Mouse (Mus musculus) G1E (cell line): ENCODE data around the gene Hibadh. TPM values are rescaled to one million over a fixed set of nuclear protein-coding genes. Genes with fewer than 3 reads are reported as not detected.

Source experiments
- ATAC-seq: 2 replicates; pipeline ENCODE4 v1.8.0; 2016; ENCODE audit warnings: mild to moderate bottlenecking; ENCODE audit not compliant: insufficient number of reproducible peaks, poor library complexity, low FRiP score, severe bottlenecking; ENCODE audit errors: extremely low read depth
- DNase-seq: peaks from one replicate; pipeline ENCODE4 v3.0.0; 2012; ENCODE audit warnings: low spot score
- H3K27me3 ChIP-seq: 2 replicates; pipeline ENCODE4 v1.6.1; 2012; ENCODE audit warnings: mild to moderate bottlenecking, low read length, inconsistent platforms; ENCODE audit not compliant: insufficient read depth
- H3K36me3 ChIP-seq: replicated peaks from 2 replicates; pipeline ENCODE3; 2012; ENCODE audit warnings: mild to moderate bottlenecking, inconsistent platforms
- H3K4me1 ChIP-seq: 2 replicates; pipeline ENCODE4 v1.6.1; 2012; ENCODE audit warnings: low read depth, low read length, inconsistent platforms, mixed read lengths; ENCODE audit not compliant: insufficient read depth
- H3K4me3 ChIP-seq: 2 replicates; pipeline ENCODE4 v1.5.1; 2012; ENCODE audit warnings: low read depth, mild to moderate bottlenecking, inconsistent platforms, low read length, moderate library complexity, mixed read lengths
- H3K9me3 ChIP-seq: replicated peaks from 2 replicates; pipeline ENCODE4 v1.6.1; 2012; ENCODE audit warnings: inconsistent platforms
- CTCF ChIP-seq: IDR thresholded peaks from 2 replicates; pipeline ENCODE4 v1.5.1; 2012; ENCODE audit warnings: low read depth, low read length, inconsistent platforms, mixed read lengths
- GATA1 ChIP-seq: IDR thresholded peaks from 2 replicates; pipeline ENCODE4 v1.6.1; 2012; ENCODE audit warnings: borderline replicate concordance, low read length, inconsistent platforms, mixed read lengths
- GATA2 ChIP-seq: IDR thresholded peaks from 2 replicates; pipeline ENCODE4 v1.6.1; 2012; ENCODE audit warnings: low read depth, low read length, inconsistent platforms, borderline replicate concordance
- POLR2AphosphoS5 ChIP-seq: IDR thresholded peaks from 2 replicates; pipeline ENCODE4 v1.6.1; 2012; ENCODE audit warnings: low read depth, low read length, inconsistent platforms; ENCODE audit not compliant: insufficient replicate concordance
- TAL1 ChIP-seq: conservative IDR thresholded peaks from 2 replicates; pipeline ENCODE4 v1.6.1; 2012; ENCODE audit warnings: low read depth, low read length, inconsistent platforms, mixed read lengths
- polyA plus RNA-seq: library from polyadenylated mRNA; stranded (reverse); fragments of >175 nt; gene quantifications from 2 replicates; pipeline ENCODE4 v1.2.3, GENCODE M21; 2012
- total RNA-seq, 2 experiments: library from RNA; stranded (forward) in 1 of 2; stranded (reverse) in 1 of 2; fragments of 200-1000 nt in 1 of 2; fragments of >200 nt in 1 of 2; fragmentation: Nextera tagmentation in 1 of 2; gene quantifications; 2 replicates each; pipeline ENCODE4 v1.2.3; 2014 to 2017

Hibadh gene
- total and polyA plus RNA-seq, 3 experiments = 16.7 to 112 (median 72.9) TPM

- DNase-seq = no peak
- no peak for TF ChIP-seq TAL1
- TF ChIP-seq GATA1 = no peak
- no peak for TF ChIP-seq POLR2AphosphoS5
- TF ChIP-seq GATA2 = no peak
- TF ChIP-seq CTCF = no peak
- no peak overlapping the region for H3K4me3 ChIP-seq
- H3K27me3 ChIP-seq = peaks cover 19% of the 10 kb centered on the region; the same call in 1 of the 2 replicates
- no peaks in the 10 kb centered on the region for H3K9me3 ChIP-seq
- no peaks in the 10 kb centered on the region for H3K4me1 ChIP-seq
- no peak for ATAC-seq
- no peaks in the 10 kb centered on the region for H3K36me3 ChIP-seq
Observed at GRCm38 (mm10) chr6:52508789-52509188, 131.4 kb downstream of the Hibadh start.

- no peak for DNase-seq
- H3K4me3 ChIP-seq = no peak overlapping the region
- no peak for ATAC-seq
- no peaks in the 10 kb centered on the region for H3K4me1 ChIP-seq
- peaks cover 19% of the 10 kb centered on the region for H3K27me3 ChIP-seq
- no peaks in the 10 kb centered on the region for H3K9me3 ChIP-seq
- no peaks in the 10 kb centered on the region for H3K36me3 ChIP-seq
- TF ChIP-seq CTCF (no peak), GATA2 (no peak), POLR2AphosphoS5 (no peak), GATA1 (no peak), TAL1 (no peak)
Observed at GRCm38 (mm10) chr6:52507946-52508345, 132.2 kb downstream of the Hibadh start.

- H3K27me3 ChIP-seq = peaks cover 19% of the 10 kb centered on the region
- no peak for ATAC-seq
- TF ChIP-seq POLR2AphosphoS5 (no peak), CTCF (no peak), TAL1 (no peak), GATA2 (no peak), GATA1 (no peak)
- no peaks in the 10 kb centered on the region for H3K36me3 ChIP-seq
- no peak for DNase-seq
- no peaks in the 10 kb centered on the region for H3K9me3 ChIP-seq
- H3K4me3 ChIP-seq = no peak overlapping the region
- H3K4me1 ChIP-seq = no peaks in the 10 kb centered on the region
Observed at GRCm38 (mm10) chr6:52507171-52507570, 133.0 kb downstream of the Hibadh start.

GRCm38 (mm10) chr6:52505777-52506755 lies 134.1 kb downstream of the Hibadh start:
- no peaks in the 10 kb centered on the region for H3K4me1 ChIP-seq
- DNase-seq (no peak), ATAC-seq (no peak)
- TF ChIP-seq GATA2 (no peak), CTCF (no peak), POLR2AphosphoS5 (no peak), TAL1 (no peak), GATA1 (no peak)
- no peaks in the 10 kb centered on the region for H3K36me3 ChIP-seq
- no peaks in the 10 kb centered on the region for H3K9me3 ChIP-seq
- peaks cover 18% of the 10 kb centered on the region for H3K27me3 ChIP-seq
- H3K4me3 ChIP-seq = no peak overlapping the region

DNA sequence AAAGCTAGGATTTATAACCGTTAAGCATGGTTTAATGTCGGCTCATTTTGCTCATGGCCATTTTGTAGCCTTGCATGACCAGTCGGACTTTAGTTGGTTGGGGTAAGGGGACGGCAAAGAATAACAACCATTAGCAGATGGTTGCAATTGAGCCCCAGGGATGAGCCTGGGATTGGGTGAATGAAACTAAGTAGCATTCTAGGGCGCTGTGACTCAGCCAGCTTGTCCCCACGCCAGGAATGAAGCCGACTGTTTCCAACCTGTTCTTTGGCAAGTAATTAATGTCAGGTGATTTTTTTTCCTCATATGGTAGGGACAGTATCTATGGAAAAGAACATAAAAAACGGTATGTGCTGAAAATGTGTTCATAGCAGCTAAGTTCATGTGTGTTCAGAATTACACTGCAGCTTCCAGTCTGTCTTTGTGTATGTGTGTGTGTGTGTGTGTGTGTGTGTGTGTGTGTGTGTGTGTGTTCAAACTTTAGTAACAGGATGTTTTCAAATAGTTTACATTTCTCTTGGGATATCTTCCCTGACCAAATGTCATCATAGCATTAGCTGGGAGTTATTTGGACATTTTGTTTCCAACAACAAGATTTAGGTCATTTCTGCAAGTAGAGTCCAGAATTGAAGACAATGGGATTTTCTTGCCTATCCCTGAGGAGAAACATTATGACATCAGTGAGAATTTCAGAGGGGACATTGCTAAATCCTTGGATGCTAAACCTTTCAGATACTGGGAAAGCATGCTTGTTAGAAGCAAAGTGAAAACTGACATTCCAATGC lies 135.3 kb downstream of the Hibadh start:
- no peak for ATAC-seq
- no peak for TF ChIP-seq GATA1
- no peak for TF ChIP-seq GATA2
- TF ChIP-seq POLR2AphosphoS5 = no peak
- no peak for TF ChIP-seq TAL1
- no peak for TF ChIP-seq CTCF
- no peaks in the 10 kb centered on the region for H3K36me3 ChIP-seq
- no peak overlapping the region for H3K4me3 ChIP-seq
- H3K9me3 ChIP-seq = no peaks in the 10 kb centered on the region
- peaks cover 16% of the 10 kb centered on the region for H3K27me3 ChIP-seq
- H3K4me1 ChIP-seq = no peaks in the 10 kb centered on the region
- no peak for DNase-seq

DNA sequence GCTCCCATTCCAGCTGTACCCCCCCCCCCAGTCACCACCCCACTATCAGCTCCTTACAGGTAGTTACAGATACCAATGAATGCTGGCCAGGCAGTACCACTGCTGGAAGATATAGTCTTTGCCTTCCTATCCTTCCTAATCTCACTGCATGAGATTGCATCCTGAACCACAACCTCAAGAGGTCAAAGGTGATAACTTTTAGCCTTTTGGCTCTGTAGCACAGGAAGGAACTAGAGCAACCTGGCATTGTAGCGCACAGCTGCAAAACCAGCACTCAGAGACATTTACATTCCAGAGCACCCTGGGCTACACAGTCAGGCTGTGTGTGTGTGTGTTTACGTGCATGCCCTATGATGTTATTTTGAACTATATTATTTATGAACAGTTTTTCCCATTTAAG lies 137.2 kb downstream of the Hibadh start:
- H3K27me3 ChIP-seq = peaks cover 15% of the 10 kb centered on the region
- TF ChIP-seq POLR2AphosphoS5 (no peak), CTCF (no peak), GATA1 (no peak), GATA2 (no peak), TAL1 (no peak)
- H3K4me1 ChIP-seq = no peaks in the 10 kb centered on the region
- H3K36me3 ChIP-seq = no peaks in the 10 kb centered on the region
- H3K9me3 ChIP-seq = no peaks in the 10 kb centered on the region
- ATAC-seq (no peak), DNase-seq (no peak)
- no peak overlapping the region for H3K4me3 ChIP-seq
